Mouse (Mus musculus) brain, embryonic 18.5 days (tissue): ENCODE measurements at regions not wholly inside any gene's neighbourhood (a gene's known extent, or its start where the extent isn't known, plus 50 kb on each side); places are given as distances from the start of the nearest gene placed in this dataset.
"Not testable (repeated sequence)": the region's sequence is repeated elsewhere in the genome, so short reads cannot be mapped to it uniquely, and the experiment has no call there.

Experiments used
- DNase-seq: peaks from one replicate; pipeline ENCODE4 v3.0.0-alpha.2; 2012; ENCODE audit warnings: low read depth, low spot score

DNA sequence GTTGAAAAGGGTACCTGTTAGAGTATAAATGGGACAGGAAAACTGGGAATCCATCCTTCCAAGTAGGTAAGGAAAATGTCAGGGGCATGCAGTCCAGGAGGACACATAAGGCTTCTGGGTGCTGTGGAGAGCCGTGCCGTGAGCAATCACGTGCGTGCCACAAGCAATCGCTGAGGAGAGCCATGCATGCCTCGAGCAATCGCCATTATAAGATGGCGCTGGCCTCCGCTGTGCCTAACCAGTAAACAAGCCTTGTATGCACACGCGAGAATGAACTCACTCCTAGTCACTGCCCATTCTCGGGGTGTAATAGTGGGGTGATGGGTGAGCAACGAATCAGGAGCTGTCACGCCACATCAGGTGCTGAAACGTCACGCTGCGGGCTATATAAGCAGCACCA is 210.0 kb downstream of the Rchy1 start:
- not testable (repeated sequence) for DNase-seq

DNA sequence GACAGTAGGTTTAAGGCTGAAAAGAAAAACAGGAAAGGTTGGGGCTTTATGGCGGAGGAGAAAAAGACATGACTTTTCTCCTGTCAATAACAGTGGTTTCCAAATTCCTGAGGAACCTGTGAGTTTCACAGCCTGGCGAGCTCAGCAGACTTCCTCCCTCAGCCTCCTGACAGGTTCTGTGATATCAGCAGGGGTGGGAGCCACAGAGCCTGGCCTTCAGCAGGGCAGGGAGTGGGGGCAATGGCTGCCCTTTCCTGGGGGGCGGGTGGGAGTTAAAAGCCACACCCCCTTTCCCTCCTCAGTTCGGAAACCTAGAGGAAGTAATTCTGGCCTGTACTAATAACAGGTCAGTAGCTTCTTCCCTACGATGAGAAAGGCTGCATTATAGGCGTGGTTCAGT is 211.7 kb downstream of the Rchy1 start:
- DNase-seq: no peak

DNA sequence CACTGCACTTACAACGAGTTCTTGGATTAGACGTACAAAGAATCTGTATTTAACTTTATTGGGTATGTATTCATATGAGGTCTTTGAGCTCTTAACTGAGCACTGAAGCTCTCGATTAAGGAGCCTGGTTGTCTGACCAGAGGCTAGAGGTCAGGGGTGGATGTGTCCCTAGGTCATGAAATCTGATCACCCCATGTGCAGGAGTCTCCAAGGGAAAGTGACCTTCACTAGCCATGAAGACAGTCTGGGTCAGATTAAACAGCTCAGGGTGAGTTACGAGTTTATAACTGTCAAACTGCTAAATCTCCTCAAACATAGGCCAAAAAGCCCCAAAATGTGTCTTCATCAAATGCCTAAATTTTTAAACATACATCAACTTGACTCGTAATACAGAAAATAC is 216.8 kb downstream of the Rchy1 start:
- DNase-seq: no peak

DNA sequence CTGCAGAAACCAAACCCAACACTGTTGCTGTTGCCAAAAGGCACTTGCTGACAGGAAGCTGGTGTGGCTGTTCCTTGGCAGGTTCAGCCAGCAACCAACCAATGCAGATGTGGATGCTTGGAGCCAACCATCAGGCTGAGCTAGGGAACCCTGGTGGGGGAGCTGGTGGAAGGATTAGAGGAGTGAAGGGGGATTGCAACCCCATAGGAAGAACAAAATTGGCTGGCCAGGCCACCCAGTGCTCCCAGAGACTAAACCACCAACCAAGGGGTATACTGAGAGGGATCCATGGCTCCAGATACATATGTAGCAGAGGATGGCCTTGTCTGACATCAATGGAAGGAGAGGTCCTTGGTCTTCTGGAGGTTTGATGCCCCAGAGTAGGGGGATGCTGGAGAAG is 218.5 kb downstream of the Rchy1 start:
- no peak for DNase-seq

DNA sequence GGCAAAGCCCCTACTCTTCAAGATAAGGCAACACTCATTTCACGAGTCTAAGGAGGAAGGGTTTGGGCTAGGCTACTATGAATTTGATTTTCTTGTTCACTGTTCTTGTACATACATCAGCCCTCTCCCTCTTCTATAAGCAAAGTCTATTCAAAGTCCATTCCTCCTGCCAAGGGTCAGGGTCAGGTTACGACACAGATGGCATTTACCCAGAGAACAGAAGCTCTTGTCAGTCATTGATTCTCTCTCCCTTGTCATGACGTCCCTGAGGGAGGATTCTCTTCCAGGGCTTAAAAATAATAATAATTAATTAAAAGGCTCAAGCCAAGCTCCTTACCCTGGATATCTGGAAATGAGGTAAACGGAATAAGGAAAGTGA is 222.7 kb downstream of the Rchy1 start:
- DNase-seq: no peak

DNA sequence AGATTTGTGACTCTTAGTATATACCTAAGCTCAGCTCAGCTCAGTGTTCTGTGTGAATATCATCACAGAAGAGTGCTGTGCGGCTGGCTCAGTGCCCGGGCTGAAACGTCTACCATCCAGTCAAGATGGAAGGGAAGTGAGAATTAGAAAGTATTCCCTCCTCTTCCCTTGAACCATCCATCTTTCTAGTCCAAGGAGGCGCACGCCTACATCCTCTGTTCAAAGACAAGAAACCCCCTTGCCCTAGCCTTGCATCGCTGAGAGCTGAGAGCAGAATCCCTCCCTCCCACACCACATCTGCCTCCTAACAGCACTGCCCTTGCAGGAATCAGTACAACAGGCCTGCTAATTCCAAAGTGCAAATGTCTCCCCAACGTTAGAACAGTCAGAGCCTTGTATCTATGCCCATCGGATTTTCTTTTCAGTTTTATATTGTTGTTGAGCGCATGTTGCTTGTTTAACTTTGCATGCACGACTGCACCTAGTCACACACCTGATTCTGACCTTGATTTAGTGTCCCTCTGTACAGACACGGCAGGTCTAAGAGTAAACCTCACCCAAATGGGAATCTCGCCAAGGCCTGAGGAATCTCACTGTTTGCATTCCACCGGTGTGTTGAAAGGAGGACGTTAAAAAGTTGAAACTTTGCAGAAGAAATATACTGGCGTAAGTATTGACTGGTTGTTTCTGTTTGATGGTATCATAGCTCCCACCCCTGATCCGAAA is 222.2 kb downstream of the Parm1 start:
- DNase-seq: no peak

DNA sequence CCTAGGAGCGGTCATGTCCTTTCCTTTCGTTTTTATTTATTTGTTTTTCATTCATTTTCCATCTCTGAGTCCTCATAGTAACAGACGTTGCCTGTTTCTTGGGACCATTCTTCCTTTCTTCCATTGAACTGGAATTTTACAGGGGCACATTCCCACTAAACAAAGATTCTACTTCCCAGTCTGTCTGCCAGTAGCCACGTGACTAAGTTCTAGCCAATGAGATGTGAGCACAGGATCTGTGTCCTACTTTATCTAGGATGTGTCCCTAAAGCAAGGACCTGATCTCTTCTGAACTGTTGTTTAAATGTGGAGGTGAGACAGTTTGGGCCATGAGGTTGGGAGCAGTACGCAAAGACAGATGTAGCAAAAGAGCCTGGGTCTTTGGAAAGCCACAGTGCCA is 214.6 kb downstream of the Parm1 start:
- no peak for DNase-seq

DNA sequence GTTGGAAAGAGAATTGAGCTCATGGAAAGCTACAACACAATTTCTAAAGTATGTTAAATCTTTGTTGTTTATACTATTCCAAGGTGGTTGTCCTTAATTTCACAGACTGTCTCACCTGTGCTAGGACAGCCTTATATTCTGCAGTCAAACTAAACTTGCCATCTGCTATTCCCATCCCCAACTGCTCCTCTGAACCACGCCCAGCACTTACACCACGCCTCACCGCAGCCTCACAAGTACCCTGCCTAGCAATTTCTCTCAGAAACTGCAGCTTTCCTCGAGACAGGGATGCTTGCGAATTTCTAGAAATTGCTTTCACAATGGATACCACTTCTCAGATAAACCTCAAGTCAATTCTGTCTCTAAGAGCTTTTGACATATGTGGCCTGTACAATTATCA is 213.7 kb downstream of the Parm1 start:
- DNase-seq: no peak

DNA sequence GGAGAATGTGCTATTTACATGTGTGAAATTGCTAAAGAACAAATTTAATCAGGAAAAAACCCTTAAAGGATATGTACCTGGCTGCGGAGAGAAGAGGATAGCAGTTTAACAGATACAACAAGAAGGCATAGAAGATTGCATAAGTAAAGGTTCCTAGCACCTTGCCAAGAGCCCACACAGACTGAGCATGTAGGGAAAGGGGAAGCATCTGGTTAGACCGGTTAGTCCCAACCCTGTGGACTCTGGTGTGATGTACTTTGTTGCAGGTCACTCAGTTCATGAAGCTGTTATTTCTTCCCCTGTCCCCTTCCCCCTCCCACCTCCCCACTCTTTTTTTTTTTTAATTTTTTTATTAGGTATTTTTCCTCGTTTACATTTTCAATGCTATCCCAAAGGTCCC is 212.5 kb downstream of the Parm1 start:
- no peak for DNase-seq

DNA sequence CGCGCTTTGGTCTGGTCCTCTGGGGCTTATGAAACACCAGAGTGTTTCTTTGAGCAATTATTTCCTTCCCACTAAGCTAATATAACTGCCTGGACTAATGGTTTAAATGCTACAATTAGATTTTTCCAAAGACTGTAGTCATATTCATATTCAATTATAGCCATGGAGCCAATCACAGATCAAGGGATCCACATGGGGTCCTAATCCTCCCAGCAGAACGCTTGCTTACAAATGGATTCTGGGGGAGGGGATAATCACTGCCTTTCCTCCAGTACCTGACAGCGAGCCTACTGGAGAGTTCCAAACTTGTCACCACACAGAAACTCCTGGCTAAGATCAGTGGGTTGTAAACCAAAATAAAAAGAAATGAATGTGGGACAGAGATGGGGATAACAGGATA is 212.0 kb downstream of the Parm1 start:
- no peak for DNase-seq

DNA sequence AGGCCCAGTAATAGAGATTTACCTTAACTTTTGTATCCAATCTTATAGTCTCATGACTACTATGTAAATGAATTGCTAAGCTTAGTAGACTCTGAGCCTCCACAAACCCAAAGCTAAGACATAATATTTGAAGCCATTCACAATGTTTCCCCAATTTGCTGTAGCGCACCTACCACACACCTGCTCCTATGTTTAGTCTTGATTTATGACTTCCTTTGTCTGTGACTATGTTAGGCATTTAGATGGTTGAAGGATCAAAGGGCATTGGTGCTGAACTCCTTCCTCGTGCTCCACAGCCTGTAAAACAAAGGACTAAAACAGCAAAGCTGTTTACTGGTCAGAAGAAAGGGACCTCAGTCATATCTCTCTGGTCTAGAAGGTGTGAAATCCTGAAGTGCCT is 210.0 kb downstream of the Parm1 start:
- no peak for DNase-seq

DNA sequence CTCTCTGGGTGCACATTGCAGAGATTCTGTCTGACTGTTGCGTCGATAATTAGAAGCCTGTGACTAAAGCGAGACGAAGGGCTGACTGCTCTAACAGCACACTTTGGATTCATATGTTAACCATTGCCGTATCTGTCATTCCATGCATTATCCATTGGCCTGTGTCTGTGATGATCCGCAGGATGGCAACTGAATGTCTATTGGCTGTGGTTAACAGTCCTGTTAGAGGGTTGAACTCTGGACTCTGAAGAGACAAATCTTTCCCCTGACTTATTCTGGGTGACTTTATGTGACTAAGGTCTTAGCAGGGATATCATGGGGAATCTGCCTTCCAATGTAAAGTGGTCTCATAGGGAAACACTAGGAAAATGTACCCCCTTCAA is 208.7 kb downstream of the Parm1 start:
- no peak for DNase-seq

DNA sequence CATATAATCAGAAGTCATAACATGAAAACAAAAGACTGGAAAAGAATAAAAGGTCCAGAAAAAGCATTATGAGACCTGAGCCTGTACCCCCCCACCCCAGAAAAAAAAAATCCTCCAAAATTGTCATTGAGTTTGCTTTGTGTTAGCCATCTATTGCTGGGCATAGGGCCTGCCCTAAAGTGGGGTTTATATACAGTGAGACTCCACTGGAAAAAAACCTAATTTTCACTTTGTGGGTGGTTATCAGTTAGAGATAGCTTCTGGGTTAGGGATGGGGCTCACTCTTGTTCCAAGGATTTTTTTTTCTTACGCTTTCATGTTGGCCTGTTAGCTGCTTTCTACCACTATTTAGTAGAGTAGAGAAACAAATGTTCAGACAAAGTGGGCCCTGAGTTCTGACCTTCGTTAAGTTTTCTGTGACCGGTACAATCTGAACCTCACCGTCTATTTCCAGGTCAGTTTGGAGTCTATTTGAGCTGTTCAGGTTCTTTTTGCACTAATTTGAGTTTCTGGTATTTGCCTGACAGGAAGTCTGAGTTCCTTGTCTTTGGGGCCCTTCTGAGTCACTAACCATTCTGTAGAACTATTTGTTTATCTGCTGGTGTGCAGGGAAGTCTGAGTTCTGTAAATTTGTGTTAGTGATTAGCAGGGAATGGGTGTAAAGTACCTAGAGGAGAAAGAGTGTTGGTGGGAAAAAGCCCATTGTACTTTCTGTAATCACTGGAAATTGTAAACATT is 208.1 kb downstream of the Parm1 start:
- DNase-seq: no peak

DNA sequence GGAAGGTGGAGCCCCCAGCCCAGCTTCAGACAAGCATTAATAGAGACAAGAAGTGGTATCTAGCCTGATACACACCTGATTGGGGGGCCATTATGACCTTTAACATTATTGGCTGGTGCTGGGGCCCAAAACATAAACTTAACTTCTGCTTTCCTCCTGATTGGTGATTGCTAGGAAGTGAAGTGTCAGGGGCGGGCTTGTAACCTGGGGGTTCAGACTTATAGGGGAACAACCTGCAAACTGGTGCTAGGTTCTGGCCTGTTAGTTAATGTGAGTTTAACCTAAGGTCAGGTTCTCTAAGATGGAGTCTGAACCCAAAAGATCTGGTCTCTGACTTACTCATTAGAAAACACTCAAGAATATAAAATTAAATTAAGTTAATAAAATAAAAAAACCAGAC is 207.5 kb downstream of the Parm1 start:
- no peak for DNase-seq

DNA sequence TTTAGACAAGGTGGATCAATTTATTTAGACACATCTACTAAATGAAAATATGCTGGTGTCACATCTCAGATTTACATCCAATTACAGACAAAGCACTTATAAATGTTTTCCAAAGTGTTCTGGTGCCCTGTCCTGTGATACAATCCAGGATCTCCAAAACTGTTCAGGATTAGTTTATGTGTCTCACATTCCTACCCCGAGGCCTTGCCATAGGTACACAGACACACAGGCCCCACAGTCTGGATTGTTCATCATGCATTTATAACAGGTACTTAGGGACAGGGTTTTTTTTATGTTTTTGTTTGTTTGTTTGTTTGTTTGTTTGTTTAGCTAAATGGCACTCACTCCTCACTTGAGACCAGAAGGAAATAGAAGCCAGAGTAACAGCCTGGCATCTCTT is 206.0 kb downstream of the Parm1 start:
- no peak for DNase-seq

DNA sequence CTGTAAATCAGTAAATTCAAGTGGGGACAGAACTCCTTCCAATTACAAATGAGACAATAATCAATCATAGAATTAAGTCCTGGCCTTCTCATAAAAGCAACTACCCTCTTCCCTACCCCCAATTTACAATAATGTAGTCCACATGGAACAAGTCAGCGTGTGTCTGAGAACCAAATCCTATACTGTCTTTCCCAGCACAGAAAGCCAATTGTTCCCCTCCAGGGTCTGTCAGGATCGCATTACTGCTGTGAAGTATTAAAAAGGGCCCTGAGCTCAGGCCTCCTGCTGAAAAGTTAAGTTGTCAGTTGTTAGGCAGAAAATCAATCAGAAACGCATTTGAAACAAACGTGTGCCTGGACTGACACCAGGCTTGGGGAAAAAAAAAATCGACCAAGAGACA is 205.6 kb downstream of the Parm1 start:
- DNase-seq: no peak

DNA sequence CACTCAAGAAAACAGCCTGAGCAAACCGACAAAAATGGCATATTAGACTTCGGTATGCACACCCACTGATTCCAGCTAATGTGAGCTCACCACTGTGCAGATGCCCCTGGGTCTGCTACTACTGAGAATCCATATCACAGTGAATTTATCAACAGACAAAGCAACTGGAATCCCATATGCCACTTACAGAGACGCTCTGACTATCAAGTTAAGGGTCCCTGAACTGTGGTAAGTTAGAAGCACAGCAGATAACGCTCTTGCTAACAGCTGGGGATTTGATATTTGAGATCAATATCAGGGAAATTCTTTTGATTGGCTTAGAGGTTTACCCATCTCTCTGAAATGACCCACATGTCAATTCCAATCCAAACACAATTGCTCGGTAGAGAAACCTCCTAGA is 205.0 kb downstream of the Parm1 start:
- DNase-seq: no peak

DNA sequence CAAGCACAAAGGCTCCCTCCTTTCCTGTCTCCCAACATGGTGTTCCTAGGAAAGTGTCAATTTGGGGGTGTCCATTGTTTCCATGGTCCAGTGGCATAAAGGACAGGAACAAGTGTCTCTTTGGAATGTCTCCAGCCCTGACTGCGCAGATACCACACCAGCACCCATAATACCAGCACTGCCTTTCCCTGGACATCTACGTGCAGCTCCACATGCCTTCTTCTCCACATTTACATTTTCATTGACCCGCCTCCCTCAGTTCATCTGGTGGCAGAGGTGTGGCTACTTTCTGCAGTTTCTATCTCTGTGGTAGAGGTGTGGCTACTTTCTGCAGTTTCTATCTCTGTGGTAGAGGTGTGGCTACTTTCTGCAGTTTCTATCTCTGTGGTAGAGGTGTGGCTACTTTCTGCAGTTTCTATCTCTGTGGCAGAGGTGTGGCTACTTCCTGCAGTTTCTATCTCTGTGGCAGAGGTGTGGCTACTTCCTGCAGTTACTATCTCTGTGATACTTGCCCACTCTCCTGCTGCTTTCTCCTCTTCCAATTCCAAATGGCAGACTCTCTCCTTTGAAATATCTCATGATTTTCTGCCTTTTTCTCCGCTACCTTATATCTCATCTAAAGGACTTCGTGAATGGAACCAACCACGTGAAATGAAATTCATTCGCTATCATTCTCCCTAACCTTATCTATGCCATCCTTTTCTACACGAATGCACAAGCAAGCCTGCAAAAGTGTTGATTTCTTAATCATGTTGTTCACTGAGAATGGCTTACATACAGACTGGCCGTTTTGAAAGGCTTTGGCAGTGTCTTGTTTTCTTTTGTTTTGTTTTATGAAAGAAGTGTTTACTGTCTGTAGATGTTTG is 204.0 kb downstream of the Parm1 start:
- no peak for DNase-seq

DNA sequence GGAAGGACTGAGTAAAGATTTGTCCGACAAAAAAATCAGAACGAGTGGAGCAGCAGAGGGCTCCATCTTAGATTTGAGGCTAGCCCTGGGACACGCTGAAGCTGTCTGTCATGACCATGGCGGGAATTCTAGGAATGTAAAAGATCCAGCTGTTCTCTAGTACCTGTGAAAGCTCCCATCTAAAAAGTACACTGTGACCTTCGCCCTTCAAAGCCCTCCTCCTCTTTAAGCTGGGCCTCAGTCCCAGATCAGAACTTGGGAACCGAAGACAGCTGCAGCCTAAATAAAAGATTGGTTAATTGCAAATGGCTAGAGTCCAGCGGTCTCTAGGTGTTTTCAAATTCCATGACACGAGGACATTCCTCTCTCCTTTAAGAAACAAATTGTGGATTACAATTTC is 195.6 kb downstream of the Parm1 start:
- DNase-seq: no peak

DNA sequence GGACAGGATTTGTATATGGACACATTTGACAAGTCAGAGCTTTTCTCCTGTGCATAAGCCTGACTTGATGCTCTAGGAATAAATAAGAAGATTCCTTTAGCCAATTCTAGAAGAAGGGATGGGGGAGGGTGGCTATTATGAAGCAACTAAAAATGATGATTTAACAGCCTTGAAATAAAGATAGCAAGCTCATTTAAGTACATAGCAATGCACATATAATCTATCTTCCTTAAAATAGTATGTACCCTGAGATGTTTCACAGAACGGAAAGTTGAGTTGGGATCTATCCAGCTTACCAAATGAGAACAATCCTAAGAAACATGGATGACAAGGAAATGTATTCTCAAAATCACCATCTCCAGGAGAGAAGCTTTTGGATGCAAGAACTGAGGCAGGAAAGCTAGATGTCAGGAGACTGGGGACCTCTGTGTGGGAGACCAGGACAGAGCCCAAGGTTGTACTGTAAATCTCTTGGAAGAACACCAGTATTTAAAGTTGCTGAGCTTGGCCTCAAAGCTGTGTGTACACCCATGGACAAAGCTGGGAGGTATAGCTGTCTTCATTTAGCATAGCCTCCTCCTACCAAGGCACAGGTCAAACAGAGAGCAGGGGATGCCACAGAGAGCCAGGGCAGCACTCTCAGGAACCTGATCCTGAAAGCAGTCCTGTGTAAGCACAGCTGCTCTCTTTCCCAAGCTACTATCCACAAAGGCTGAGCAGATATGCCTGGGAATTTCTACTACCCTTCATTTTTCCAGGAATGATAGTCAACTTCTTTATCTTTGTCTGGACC is 192.3 kb downstream of the Parm1 start:
- DNase-seq: no peak

DNA sequence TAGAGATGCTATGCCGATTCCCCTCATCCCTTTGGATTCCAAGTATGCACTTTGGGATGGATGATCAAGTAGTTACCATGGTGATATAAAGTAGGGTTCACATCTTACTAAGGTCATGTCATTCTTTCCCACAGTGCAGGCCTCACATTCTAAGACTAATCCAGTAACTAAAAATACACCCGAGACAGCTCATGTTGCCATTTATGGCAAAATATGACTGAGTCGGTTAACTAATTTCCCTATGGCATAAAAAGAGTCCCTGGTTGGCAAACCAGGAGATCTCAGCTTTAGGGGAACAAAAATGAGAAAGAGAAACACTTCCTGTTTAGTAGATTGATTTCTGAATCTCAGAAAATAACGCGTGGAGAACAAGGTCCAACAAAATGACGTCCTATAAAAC is 190.7 kb downstream of the Parm1 start:
- DNase-seq: no peak

DNA sequence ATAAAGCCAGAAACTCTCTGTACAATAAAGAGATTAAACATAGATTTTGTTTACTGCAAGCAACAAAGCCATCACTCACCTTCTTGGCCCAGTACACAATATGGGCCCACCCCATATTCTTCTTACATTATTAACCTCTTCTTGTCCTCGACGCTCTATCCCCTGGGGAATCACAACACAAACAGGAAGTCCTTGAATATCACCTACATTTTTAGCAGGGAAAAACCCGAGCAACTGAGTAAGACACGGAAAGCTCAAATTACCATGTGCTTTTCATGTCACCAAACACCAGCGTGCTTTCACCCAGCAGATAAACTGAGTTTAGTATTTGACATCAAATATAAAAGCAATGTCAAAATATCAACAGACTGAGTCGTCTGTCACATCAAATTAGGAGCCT is 179.7 kb downstream of the Parm1 start:
- no peak for DNase-seq
